Mouse (Mus musculus) E14TG2a.4 (cell line): ENCODE data around the gene Atic.

Source experiments
- CTCF ChIP-seq: conservative IDR thresholded peaks from 2 replicates; pipeline ENCODE4 v1.5.1; 2014; ENCODE audit warnings: low read length
- NANOG ChIP-seq: IDR thresholded peaks from 2 replicates; pipeline ENCODE4 v1.6.1; 2014; ENCODE audit warnings: borderline replicate concordance, low read length, mixed read lengths
- POU5F1 ChIP-seq: IDR thresholded peaks from 2 replicates; pipeline ENCODE4 v1.6.1; 2014; ENCODE audit warnings: low read length, borderline replicate concordance

DNA sequence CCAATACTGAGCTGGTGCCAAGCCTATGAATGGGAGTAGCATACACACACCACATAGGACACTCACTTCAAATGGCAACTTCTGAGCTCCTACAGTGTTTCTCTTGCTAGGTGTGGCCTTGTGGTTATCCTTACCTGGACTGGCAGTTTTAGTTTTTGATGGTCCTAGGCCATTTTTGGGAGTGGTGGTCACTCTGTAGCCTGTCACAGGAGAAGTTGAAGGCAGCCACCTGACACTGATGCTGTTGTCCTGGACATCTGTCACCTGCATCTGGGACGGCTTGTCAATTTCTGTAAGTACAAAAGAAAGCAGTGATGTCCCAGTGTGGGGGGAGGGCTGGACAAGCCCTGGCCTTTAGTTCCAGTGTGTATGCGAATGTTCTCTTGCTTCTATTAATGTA is 48.8 kb downstream of the Atic start:
- TF ChIP-seq CTCF = no peak
- no peak for TF ChIP-seq POU5F1
- TF ChIP-seq NANOG = no peak
